Mouse (Mus musculus): ENCODE measurements around the gene Glrx. TPM values are rescaled to one million over a fixed set of nuclear protein-coding genes. Genes with fewer than 3 reads are reported as not detected.
"Not testable (repeated sequence)": the region's sequence is repeated elsewhere in the genome, so short reads cannot be mapped to it uniquely, and the experiment has no call there.

Gene Glrx
- polyA plus RNA-seq, 1 experiment from 2014 or later: 24.3 TPM

DNA sequence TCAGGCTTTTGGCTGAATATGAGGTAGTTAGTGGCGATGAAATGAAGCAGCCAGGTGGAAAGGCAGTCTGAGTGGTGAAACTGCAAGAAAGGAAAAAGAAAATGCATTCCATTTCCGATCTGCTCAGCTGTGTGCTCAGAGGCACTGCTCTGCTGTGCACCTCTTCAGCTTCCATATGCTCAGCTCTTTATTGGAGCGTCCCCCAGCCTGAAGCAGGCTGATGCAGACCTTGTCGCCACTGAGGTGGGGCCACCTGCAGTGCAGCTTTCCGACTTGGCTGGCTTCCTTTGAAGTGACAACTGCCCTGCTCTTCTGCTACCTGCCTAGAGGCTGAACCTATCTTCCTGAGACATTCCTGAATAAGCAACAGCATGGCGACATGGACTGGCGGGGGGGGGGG is 36.5 kb downstream of the Glrx start:
- WGBS: 75% methylated on average over 7 of the region's 7 CpGs

DNA sequence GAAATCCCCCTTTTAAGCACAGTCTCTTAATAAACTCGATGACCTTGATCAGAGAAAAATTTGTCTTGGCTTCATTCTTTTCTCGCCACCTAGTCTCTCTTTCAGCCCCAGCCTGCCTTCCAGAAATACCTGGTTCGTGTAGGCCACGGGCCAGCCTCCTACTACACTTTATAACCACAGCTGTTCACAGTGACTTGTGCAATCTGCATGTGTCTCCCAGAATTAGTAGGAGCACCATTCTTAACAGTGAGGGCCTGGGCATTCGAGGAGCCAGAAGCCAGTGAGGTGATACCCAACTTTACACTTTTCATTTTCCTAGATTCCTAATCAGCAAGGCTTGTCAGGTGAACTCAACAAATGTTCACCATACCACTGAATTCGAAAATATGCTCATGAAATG is 36.9 kb downstream of the Glrx start:
- no peak overlapping the region for H3K4me3 ChIP-seq
- H3K27me3 ChIP-seq (replicated peaks; ENCODE audit: low read depth, poor library complexity, severe bottlenecking): no peaks in the 10 kb centered on the region
- H3K9me3 ChIP-seq: no peaks in the 10 kb centered on the region
- no peak for DNase-seq (ENCODE audit: low spot score)
- no peak overlapping the region for H3K27ac ChIP-seq (replicated peaks)
- WGBS: 87% methylated on average over 6 of the region's 6 CpGs
- no peaks in the 10 kb centered on the region for H3K4me1 ChIP-seq
- peaks cover 85% of the 10 kb centered on the region for H3K36me3 ChIP-seq (replicated peaks)

More for the DNA sequence above, 36.5 kb downstream of the Glrx start:
- not testable (repeated sequence) for H3K4me3 ChIP-seq; H3K27me3 ChIP-seq (replicated peaks; ENCODE audit: low read depth, poor library complexity, severe bottlenecking); H3K27ac ChIP-seq (replicated peaks); DNase-seq (ENCODE audit: low spot score); H3K4me1 ChIP-seq; H3K9me3 ChIP-seq
- H3K36me3 ChIP-seq (replicated peaks): peaks cover 86% of the 10 kb centered on the region

DNA sequence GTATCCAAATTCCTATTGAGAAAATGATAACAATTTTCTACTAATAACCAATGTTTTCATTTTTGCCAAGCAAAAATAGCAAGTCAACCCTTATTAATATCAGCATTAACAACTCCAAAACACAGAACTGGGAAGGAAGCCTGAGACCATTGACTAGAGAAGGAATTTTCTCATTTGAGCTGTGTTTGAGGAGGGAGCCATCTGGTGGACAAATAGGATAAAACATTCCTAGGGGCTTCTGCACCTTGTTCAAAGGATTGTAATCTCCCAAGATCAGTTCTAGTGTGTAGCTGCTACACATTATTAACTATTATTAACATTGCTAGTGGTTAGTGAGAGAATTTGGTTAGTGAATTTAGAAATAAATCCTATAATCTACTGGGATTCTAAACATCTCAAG is 38.2 kb downstream of the Glrx start:
- Histone ChIP-seq H3K4me1 (no peaks in the 10 kb centered on the region), H3K9me3 (no peaks in the 10 kb centered on the region)
- no peak for DNase-seq (ENCODE audit: low spot score)

DNA sequence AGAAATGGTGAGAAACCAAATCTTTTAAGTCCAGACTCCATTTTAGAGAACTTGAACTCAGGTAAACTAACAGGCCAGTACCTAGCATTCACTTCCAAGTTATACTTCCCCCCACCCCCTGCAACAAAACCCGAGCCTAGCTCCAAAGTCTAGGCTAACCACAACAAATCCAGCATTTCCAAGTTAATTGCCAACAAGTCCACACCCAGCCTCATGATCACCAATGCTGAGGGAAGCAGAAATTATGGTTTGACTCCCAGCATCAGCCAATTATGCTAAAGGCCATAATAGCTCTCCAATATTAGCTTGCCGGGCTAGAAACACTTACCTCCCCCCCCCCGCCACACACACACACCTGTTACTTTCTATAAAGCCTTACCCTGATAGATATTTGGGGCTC is 40.1 kb downstream of the Glrx start:
- Histone ChIP-seq H3K36me3 (replicated peaks) (peaks cover 79% of the 10 kb centered on the region), H3K9me3 (no peaks in the 10 kb centered on the region), H3K27me3 (replicated peaks; ENCODE audit: low read depth, poor library complexity, severe bottlenecking) (no peaks in the 10 kb centered on the region), H3K4me1 (no peaks in the 10 kb centered on the region), H3K4me3 (no peak overlapping the region), H3K27ac (replicated peaks) (no peak overlapping the region)
- WGBS: 86% methylated on average over 3 of the region's 3 CpGs
- no peak for DNase-seq (ENCODE audit: low spot score)

More for the DNA sequence above, 38.2 kb downstream of the Glrx start:
- no peak overlapping the region for H3K4me3 ChIP-seq
- no peak overlapping the region for H3K27ac ChIP-seq (replicated peaks)
- peaks cover 82% of the 10 kb centered on the region for H3K36me3 ChIP-seq (replicated peaks)
- no peaks in the 10 kb centered on the region for H3K27me3 ChIP-seq (replicated peaks; ENCODE audit: low read depth, poor library complexity, severe bottlenecking)

DNA sequence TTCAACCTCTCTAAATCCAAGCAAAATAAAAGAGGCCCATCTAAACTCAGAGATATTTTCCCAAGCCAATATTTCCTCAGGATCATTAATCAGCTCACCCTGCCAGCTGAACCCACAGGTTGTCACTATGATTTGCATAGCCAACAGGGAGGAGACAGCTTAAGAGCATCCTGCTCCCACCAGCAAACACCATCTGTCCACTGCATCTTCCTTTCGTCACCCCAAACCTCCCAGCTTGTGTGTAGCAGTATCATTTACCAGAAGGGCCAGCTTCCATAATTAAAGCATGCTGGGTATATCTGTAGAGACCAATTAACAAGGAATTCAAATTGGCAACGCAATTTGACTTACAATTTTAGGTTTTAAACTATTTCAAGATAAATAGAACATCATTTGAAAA is 40.8 kb downstream of the Glrx start:
- Histone ChIP-seq H3K27ac (replicated peaks) (no peak overlapping the region), H3K27me3 (replicated peaks; ENCODE audit: low read depth, poor library complexity, severe bottlenecking) (no peaks in the 10 kb centered on the region), H3K4me3 (no peak overlapping the region), H3K36me3 (replicated peaks) (peaks cover 81% of the 10 kb centered on the region), H3K9me3 (no peaks in the 10 kb centered on the region), H3K4me1 (no peaks in the 10 kb centered on the region)
- 91% methylated on average over 2 of the region's 2 CpGs for WGBS
- DNase-seq (ENCODE audit: low spot score): no peak

DNA sequence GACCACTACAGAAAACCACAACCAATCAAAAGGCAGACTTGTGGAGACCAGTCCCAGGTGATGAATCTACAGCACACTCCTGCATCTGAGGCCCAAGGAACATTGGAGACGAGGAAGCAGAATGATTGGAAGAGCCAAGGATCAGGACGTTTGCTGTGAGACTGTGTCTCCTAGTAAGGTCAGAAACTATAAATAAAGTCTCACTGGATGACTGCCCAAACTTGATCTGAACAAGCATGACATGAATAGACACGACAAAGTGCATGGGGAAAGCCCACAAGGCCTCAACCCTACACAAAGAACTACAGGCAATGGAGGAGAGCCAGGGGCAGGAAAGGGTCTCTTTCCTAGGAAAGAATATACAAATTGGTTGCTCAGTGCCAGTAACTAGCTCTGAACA is 44.1 kb downstream of the Glrx start:
- peaks cover 12% of the 10 kb centered on the region; the same call in 1 of the 2 replicates for H3K9me3 ChIP-seq
- no peaks in the 10 kb centered on the region for H3K27me3 ChIP-seq (replicated peaks; ENCODE audit: low read depth, poor library complexity, severe bottlenecking)
- H3K27ac ChIP-seq (replicated peaks): no peak overlapping the region
- no peaks in the 10 kb centered on the region for H3K4me1 ChIP-seq
- H3K4me3 ChIP-seq: no peak overlapping the region
- 86% methylated on average over 3 of the region's 3 CpGs for WGBS
- peaks cover 87% of the 10 kb centered on the region for H3K36me3 ChIP-seq (replicated peaks)
- DNase-seq (ENCODE audit: low spot score): no peak

DNA sequence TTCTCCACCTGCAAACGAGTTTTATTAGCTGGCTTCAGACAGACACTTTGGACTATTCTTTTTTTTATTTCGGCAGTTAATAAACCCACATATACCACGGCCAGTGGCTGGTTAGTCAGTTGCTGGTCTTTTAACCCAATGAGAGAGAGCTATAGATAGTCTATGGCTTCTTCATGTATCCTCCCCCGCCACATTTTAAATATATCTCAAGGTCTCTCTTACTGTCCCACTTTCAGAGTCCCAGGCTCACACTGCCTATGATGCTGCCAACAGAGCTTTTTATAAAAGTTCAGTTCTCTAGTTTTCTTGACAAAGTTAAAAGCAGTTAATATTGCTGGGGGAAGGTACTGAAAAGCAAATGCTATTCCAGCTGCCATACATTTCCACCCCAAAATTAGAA is 52.2 kb downstream of the Glrx start:
- no peaks in the 10 kb centered on the region for H3K27me3 ChIP-seq (replicated peaks; ENCODE audit: low read depth, poor library complexity, severe bottlenecking)
- no peak overlapping the region for H3K4me3 ChIP-seq
- peaks cover 85% of the 10 kb centered on the region for H3K36me3 ChIP-seq (replicated peaks)
- 92% methylated on average over 4 of the region's 4 CpGs for WGBS
- H3K4me1 ChIP-seq: no peaks in the 10 kb centered on the region
- DNase-seq (ENCODE audit: low spot score): no peak
- H3K27ac ChIP-seq (replicated peaks): no peak overlapping the region
- H3K9me3 ChIP-seq: peaks cover 6% of the 10 kb centered on the region; the same call in 1 of the 2 replicates

DNA sequence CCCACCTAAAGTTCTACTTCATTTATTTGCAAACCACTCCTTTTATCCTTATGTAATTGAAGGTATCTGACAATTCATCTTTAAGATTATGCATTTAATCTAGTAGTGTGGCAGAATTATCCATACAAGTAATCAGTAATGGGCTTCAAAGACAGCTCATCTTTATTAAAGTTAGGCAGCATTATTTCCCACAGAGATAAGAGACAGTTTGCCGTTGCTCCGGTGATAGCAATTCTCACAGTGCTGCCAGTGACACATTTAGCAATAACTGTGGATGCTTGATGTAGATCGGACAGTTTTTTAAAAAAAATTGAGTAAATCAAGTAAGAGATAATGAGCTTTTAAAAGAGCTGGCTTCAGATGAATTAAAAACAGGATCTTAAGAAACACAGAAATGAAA is 52.6 kb downstream of the Glrx start:
- no peaks in the 10 kb centered on the region for H3K4me1 ChIP-seq
- H3K36me3 ChIP-seq (replicated peaks): peaks cover 84% of the 10 kb centered on the region
- WGBS: 92% methylated on average over 3 of the region's 3 CpGs
- H3K9me3 ChIP-seq: 0 out of 2 replicates have a peak, but pooled peaks cover 2% of the 10 kb centered on the region
- H3K4me3 ChIP-seq: no peak overlapping the region
- DNase-seq (ENCODE audit: low spot score): no peak
- no peak overlapping the region for H3K27ac ChIP-seq (replicated peaks)
- H3K27me3 ChIP-seq (replicated peaks; ENCODE audit: low read depth, poor library complexity, severe bottlenecking): no peaks in the 10 kb centered on the region

DNA sequence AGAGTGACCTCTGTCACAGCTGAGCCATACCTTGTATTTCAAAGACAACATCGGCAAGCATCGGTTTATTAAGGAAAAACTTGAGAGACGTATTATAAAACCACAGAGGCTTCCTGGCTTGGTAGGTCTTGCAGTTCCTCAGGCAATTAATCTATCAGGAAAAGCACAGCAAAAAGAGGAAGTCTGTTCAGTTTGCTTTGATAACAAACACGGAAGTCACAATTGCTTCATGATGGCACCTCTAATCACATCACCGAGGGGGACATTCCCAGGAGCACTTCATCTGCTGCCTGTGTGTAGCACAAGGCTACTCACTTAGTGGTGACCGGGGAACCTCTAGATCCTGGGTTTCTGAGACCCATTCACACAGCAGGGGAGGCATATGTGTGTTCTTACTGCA is 53.2 kb downstream of the Glrx start:
- no peak for DNase-seq (ENCODE audit: low spot score)
- 91% methylated on average over 6 of the region's 6 CpGs for WGBS
- Histone ChIP-seq H3K4me1 (no peaks in the 10 kb centered on the region), H3K27me3 (replicated peaks; ENCODE audit: low read depth, poor library complexity, severe bottlenecking) (no peaks in the 10 kb centered on the region), H3K36me3 (replicated peaks) (peaks cover 84% of the 10 kb centered on the region), H3K9me3 (no peaks in the 10 kb centered on the region), H3K27ac (replicated peaks) (no peak overlapping the region), H3K4me3 (no peak overlapping the region)

Other genes starting within 250 kb of the Glrx start
- gene Ell2, start 133.1 kb upstream of the Glrx start, polyA plus RNA-seq (2016; fragmentation: Nextera tagmentation; extraction: Ambion mirVana): 4.4 and 4.6 TPM in 2 replicates
- gene Rhobtb3, start 104.1 kb downstream of the Glrx start, polyA plus RNA-seq (2016; fragmentation: Nextera tagmentation; extraction: Ambion mirVana): 52.1 and 52.7 TPM in 2 replicates
- gene Spata9, start 127.3 kb downstream of the Glrx start, polyA plus RNA-seq (2016; fragmentation: Nextera tagmentation; extraction: Ambion mirVana): 0.56 and 0.62 TPM in 2 replicates
- 24.1 and 26.2 TPM in 2 replicates for gene Rfesd, start 178.9 kb downstream of the Glrx start, polyA plus RNA-seq (2016; fragmentation: Nextera tagmentation; extraction: Ambion mirVana)
- 0.40 and 0.49 TPM in 2 replicates for gene Gpr150, start 217.1 kb downstream of the Glrx start, polyA plus RNA-seq (2016; fragmentation: Nextera tagmentation; extraction: Ambion mirVana)